Mouse (Mus musculus): ENCODE results near the gene Sycp2l.

DNA sequence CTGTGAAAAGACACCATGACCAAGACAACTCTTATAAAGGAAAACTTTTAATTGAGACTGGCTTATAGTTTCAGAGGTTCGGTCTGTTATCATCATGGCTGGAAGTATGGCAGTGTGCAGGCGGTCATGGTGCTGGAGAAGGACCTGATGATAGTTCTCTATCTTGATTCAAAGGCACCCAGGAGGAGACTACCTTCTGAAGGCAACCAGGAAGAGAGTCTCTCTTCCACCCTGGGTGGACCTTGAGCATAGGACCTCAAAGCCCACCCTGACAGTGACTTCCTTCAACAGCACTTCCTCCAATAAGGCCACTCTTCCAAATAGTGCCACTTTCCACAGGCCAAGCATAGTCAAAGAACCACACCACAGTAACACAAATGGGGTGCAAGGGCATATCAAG lies 14.1 kb upstream of the Sycp2l start:
- TF ChIP-seq CTCF (IDR thresholded peaks at IDR 0.05; ENCODE audit: low read depth, low read length) (no peak), POLR2A (IDR thresholded peaks at IDR 0.05; ENCODE audit: insufficient read depth, low read length) (no peak)
